Mouse (Mus musculus): ENCODE data around the gene Tmem262.

DNA sequence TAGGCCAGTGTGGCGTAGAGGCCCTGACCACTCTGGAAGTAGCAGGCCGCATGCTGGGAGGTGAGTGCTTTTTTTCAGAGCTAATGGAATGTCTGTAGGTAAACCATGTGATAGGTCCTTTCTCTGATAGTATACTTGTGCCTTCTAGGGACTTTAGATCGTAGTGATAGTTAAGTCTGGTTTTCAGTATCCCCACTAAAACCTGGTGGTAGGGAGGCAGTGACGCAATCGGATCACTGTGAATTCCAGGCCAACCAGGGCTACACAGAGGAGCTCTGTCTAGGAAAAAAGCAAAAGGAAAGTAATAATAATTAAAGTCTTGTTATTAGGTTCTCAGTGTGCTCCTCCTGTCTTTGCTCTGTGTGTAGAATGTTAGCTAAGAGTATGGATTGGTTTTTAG lies 21.3 kb upstream of the Tmem262 start:
- TF ChIP-seq POLR2A (IDR thresholded peaks at IDR 0.05; ENCODE audit: borderline replicate concordance, extremely low read depth, low read depth, low read length) (no peak), CTCF (IDR thresholded peaks at IDR 0.05; ENCODE audit: insufficient read depth, low read length) (no peak)

Measured in lung, adult 2 months (tissue).